Mouse (Mus musculus) midbrain, embryonic 11.5 days (tissue): ENCODE measurements around the gene Mpv17. TPM values are rescaled to one million over a fixed set of nuclear protein-coding genes. Genes with fewer than 3 reads are reported as not detected.

Experiments used
- ATAC-seq: fragments of 200-750 bp; cut with Nextera tagmentation; 2 replicates; pipeline ENCODE4 v1.8.0; 2017; ENCODE audit warnings: moderate TSS enrichment, moderate library complexity; ENCODE audit not compliant: low FRiP score
- DNase-seq: peaks from one replicate; pipeline ENCODE4 v3.0.0; 2015; ENCODE audit warnings: low spot score; ENCODE audit errors: missing footprints
- H3K27ac ChIP-seq: fragments of 300-500 bp; sonication (generic); 2 replicates; pipeline ENCODE4 v1.5.1; 2014; ENCODE audit warnings: low read depth, low read length
- H3K27me3 ChIP-seq: fragments of 300-500 bp; sonication (generic); 2 replicates; pipeline ENCODE4 v1.6.1; 2014; ENCODE audit warnings: mild to moderate bottlenecking, low read length, moderate library complexity, mixed read lengths; ENCODE audit not compliant: control insufficient read depth, insufficient read depth
- H3K36me3 ChIP-seq: fragments of 300-500 bp; sonication (generic); 2 replicates; pipeline ENCODE4 v1.6.1; 2014; ENCODE audit warnings: mild to moderate bottlenecking, low read length, moderate library complexity, mixed read lengths; ENCODE audit not compliant: control insufficient read depth, insufficient read depth
- H3K4me1 ChIP-seq: fragments of 300-500 bp; sonication (generic); 2 replicates; pipeline ENCODE4 v1.6.1; 2014; ENCODE audit warnings: low read length; ENCODE audit not compliant: control insufficient read depth, insufficient read depth
- H3K4me2 ChIP-seq: fragments of 300-500 bp; sonication (generic); 2 replicates; pipeline ENCODE4 v1.6.1; 2014; ENCODE audit warnings: mild to moderate bottlenecking, moderate library complexity
- H3K4me3 ChIP-seq: fragments of 300-500 bp; sonication (generic); 2 replicates; pipeline ENCODE4 v1.5.1; 2014; ENCODE audit warnings: low read depth, low read length
- H3K9ac ChIP-seq: fragments of 300-500 bp; sonication (generic); 2 replicates; pipeline ENCODE4 v1.6.1; 2014; ENCODE audit warnings: low read length
- H3K9me3 ChIP-seq: fragments of 300-500 bp; sonication (generic); 2 replicates; pipeline ENCODE4 v1.6.1; 2016; ENCODE audit warnings: low read length; ENCODE audit not compliant: control insufficient read depth
- WGBS: fragments of 180-500 bp; shearing (Covaris S2); extraction: QIAGEN DNeasy Blood & Tissue Kit; methylation state at CpG from one replicate; pipeline ENCODE4 v1.1.7; 2014; 5-methylcytosine and 5-hydroxymethylcytosine counted together
- polyA plus RNA-seq: library from polyadenylated mRNA; unstranded; fragments of >200 nt; fragmentation: Nextera tagmentation; extraction: Ambion mirVana; gene quantifications from 2 replicates; pipeline ENCODE4 v1.2.1, GENCODE M21; 2014

Mpv17 gene
- polyA plus RNA-seq, 1 experiment from 2014 or later, result 49.8 TPM

- Histone ChIP-seq H3K4me1 (no peaks in the 10 kb centered on the region), H3K27ac (no peak overlapping the region), H3K27me3 (no peaks in the 10 kb centered on the region), H3K4me2 (no peak overlapping the region), H3K9me3 (no peaks in the 10 kb centered on the region), H3K9ac (no peak overlapping the region), H3K4me3 (no peak overlapping the region), H3K36me3 (no peaks in the 10 kb centered on the region)
- ATAC-seq (no peak), DNase-seq (no peak)
- 89% methylated on average over 8 of the region's 8 CpGs for WGBS
These were observed 32.9 kb downstream of the Mpv17 start for GRCm38 (mm10) chr5:31121111-31121510.

- ATAC-seq, result no peak
- Histone ChIP-seq H3K4me2 (no peak overlapping the region), H3K27ac (no peak overlapping the region), H3K36me3 (no peaks in the 10 kb centered on the region), H3K9me3 (no peaks in the 10 kb centered on the region), H3K4me3 (no peak overlapping the region), H3K9ac (no peak overlapping the region), H3K27me3 (no peaks in the 10 kb centered on the region), H3K4me1 (no peaks in the 10 kb centered on the region)
- 32% methylated on average over 10 of the region's 10 CpGs for WGBS
- no peak for DNase-seq
These were observed 37.1 kb downstream of the Mpv17 start for GRCm38 (mm10) chr5:31116912-31117311.

DNA sequence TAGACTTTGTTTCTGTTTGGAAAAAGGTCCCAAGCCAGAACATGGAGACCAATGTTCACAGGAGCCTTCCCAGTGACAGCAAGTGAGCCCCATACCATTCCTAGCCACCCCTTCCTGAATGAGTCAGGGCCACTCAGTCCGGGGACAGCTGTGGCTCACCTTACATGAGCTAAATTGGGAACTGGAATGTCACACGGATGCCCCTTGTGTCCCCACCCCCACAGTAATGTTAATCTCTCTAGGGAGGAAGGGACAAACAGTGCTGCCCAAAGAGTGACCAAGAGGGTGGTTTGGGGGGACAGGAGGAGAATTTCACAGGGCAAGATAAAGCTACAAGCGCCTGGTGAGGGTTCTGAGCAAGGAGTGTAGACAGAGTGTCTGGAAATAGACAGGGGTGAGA lies 37.7 kb downstream of the Mpv17 start, which contains the start of gene Trim54:
Gene Trim54 (plus strand): TSS at position 359 of the 400 bp plus-strand sequence.
- ATAC-seq, result no peak
- H3K9ac ChIP-seq, result no peak within 1 kb of the TSS
- H3K4me3 ChIP-seq, result no peak within 1 kb of the TSS
- no peaks in the 10 kb centered on the region for H3K9me3 ChIP-seq
- no peak for DNase-seq
- H3K4me1 ChIP-seq, result no peaks in the 10 kb centered on the region
- 62% methylated on average over 3 of the region's 3 CpGs for WGBS
- H3K27ac ChIP-seq, result no peak within 1 kb of the TSS
- no peak within 1 kb of the TSS for H3K4me2 ChIP-seq
- H3K27me3 ChIP-seq, result no peaks in the 10 kb centered on the region
- no peaks in the 10 kb centered on the region for H3K36me3 ChIP-seq

GRCm38 (mm10) chr5:31110781-31111180 lies 43.3 kb downstream of the Mpv17 start:
- no peak for ATAC-seq
- Histone ChIP-seq H3K27ac (no peak overlapping the region), H3K36me3 (no peaks in the 10 kb centered on the region), H3K4me3 (no peak overlapping the region), H3K4me1 (no peaks in the 10 kb centered on the region), H3K9me3 (no peaks in the 10 kb centered on the region), H3K4me2 (no peak overlapping the region), H3K27me3 (no peaks in the 10 kb centered on the region), H3K9ac (no peak overlapping the region)
- WGBS, result 34% methylated on average over 7 of the region's 7 CpGs
- no peak for DNase-seq

DNA sequence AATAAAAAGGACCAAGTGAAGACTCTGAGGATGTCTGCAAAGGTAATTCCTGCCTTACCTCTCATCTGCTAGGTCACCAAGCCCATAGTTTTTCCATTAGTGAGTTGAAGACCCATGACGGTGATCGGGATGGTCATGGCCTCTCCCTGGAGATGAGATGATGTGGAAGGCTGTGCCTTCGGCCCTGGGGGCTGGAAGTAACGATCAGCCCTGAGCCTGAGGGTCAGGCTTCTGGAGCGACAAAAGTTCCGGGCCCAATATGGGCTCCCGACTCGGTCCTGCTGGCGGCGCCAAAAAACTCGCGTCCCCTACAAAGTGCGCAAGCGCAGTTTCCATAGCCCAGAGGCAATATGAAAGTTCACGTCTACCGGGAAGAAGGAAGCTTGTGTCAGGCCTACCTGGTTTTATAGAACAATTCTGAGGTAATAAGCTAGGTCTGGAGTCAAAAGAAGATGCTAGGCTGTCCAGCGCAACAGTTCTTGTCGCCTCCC lies 46.0 kb downstream of the Mpv17 start, which contains the start of gene Slc30a3:
Gene Slc30a3 (minus strand): TSS at position 238 of the 491 bp plus-strand sequence.
- Histone ChIP-seq H3K27ac (no peak within 1 kb of the TSS), H3K36me3 (no peaks in the 10 kb centered on the region), H3K9me3 (no peaks in the 10 kb centered on the region), H3K4me2 (no peak within 1 kb of the TSS), H3K4me1 (no peaks in the 10 kb centered on the region), H3K4me3 (no peak within 1 kb of the TSS), H3K9ac (no peak within 1 kb of the TSS), H3K27me3 (no peaks in the 10 kb centered on the region)
- 92% methylated on average over 18 of the region's 18 CpGs for WGBS
- ATAC-seq (no peak), DNase-seq (no peak)

GRCm38 (mm10) chr5:31105814-31106335 lies 48.2 kb downstream of the Mpv17 start, which contains the start of gene Dnajc5g:
Gene Dnajc5g, plus strand, starts transcription at chr5:31106285.
- Histone ChIP-seq H3K4me2 (no peak within 1 kb of the TSS), H3K27me3 (no peaks in the 10 kb centered on the region), H3K4me1 (no peaks in the 10 kb centered on the region), H3K27ac (no peak within 1 kb of the TSS), H3K9ac (no peak within 1 kb of the TSS), H3K9me3 (no peaks in the 10 kb centered on the region), H3K4me3 (no peak within 1 kb of the TSS), H3K36me3 (no peaks in the 10 kb centered on the region)
- WGBS, result 87% methylated on average over 9 of the region's 9 CpGs
- ATAC-seq (no peak), DNase-seq (no peak)

GRCm38 (mm10) chr5:31095711-31096480 lies 58.2 kb downstream of the Mpv17 start:
- Histone ChIP-seq H3K36me3 (no peaks in the 10 kb centered on the region), H3K27ac (no peak overlapping the region), H3K9ac (no peak overlapping the region), H3K4me1 (peaks cover 20% of the 10 kb centered on the region), H3K9me3 (no peaks in the 10 kb centered on the region), H3K4me2 (peak overlapping the region; percentile 34), H3K27me3 (peaks cover 63% of the 10 kb centered on the region), H3K4me3 (no peak overlapping the region)
- no peak; the same call in 1 of the 2 replicates for ATAC-seq
- peak; percentile 91 for DNase-seq
- 23% methylated on average over 11 of the region's 11 CpGs for WGBS

GRCm38 (mm10) chr5:31094799-31095691 lies 59.0 kb downstream of the Mpv17 start:
- H3K4me3 ChIP-seq, result peak overlapping the region; percentile 15
- no peak overlapping the region for H3K9ac ChIP-seq
- peaks cover 20% of the 10 kb centered on the region for H3K4me1 ChIP-seq
- peak; percentile 33; the same call in 1 of the 2 replicates for ATAC-seq
- WGBS, result under 1% methylated on average over 59 of the region's 59 CpGs
- peak; percentile 93 for DNase-seq
- no peak overlapping the region for H3K27ac ChIP-seq
- no peaks in the 10 kb centered on the region for H3K36me3 ChIP-seq
- peak overlapping the region; percentile 34 for H3K4me2 ChIP-seq
- no peaks in the 10 kb centered on the region for H3K9me3 ChIP-seq
- peaks cover 69% of the 10 kb centered on the region for H3K27me3 ChIP-seq
